Mouse (Mus musculus) CH12F3 (cell line): ENCODE data around the gene Begain.

Source experiments
- in situ Hi-C: fragments of 300-500 bp; cut with MboI; formaldehyde crosslinking; loops from 2 replicates; pipeline ENCODE4 v1.14.3; 2020; ENCODE audit warnings: low sequenced_read_pairs

Begain gene

DNA sequence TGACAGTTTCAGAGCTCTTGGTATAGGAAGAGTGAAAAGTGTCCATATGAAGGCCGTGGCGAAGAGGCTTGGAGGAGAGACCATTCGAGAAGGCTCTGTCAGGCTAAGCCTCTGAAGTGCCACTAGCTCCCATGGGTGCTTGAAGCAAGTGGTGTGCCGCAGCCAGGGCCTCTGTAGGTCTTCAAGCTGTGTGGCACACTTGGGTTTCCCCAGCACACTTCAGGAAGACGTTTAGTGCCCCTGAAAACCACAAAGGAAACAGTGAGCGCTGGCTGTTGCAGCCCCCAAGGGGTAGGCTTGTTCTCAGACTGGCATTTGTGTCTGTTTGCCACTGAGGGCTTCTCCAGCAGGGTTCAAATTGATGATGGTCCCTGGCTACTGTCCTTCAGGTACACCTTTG lies 84.5 kb downstream of the Begain start:
- in situ Hi-C loops: no loop called here

DNA sequence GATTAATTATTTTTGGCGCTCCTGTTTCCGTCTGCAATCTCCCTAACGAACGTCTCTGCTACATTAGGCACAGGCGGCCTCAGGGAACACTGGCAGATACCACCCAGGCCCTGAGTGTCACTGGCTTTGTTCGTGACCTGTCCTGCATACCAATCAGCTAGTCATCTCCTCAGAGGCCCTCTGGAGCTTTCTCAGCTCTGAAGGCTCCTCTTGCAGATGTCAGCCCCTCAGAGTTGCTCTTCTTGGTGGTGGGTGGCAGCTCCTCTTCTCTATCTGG lies 85.4 kb downstream of the Begain start:
- in situ Hi-C loops: no loop called here
